In genomic region chr2:104716279-104716678, GRCm38 (mm10) we compare ENCODE assay signal across 43 mouse cellular contexts. TPM values are rescaled to one million over a fixed set of nuclear protein-coding genes. Genes with fewer than 3 reads are reported as not detected.
"Had no signal": no experiment of that assay in that cellular context is flagged by ENCODE, and none has a peak within 500 bp of the region (broad histone marks: within the 10 kb centered on the region; RNA-seq: fewer than 3 reads in every experiment).

TSS of gene Pin1rt1 (minus strand) at chr2:104716379.

- DNase-seq: layer of hippocampus, postnatal 36 days; left cerebral cortex, postnatal 4 days; liver; liver, embryonic 13.5 days; liver, postnatal 0 days; lung, adult 18-20 months; lung, adult 2 months; lung, embryonic 14.5 days; lung, postnatal 10 days; lung, postnatal 14 days; lung, postnatal 36 days; lung, postnatal 4 days; midbrain, embryonic 14.5 days had no signal

- H3K4me2 ChIP-seq: limb, embryonic 12.5 days; limb, embryonic 13.5 days; liver, embryonic 11.5 days; liver, embryonic 12.5 days; liver, embryonic 13.5 days; liver, embryonic 15.5 days; lung, embryonic 14.5 days; lung, embryonic 15.5 days; midbrain, embryonic 11.5 days; midbrain, embryonic 12.5 days; midbrain, embryonic 13.5 days; midbrain, embryonic 15.5 days had no signal

- H3K27ac ChIP-seq: left cerebral cortex, adult 2 months; limb, embryonic 12.5 days; limb, embryonic 13.5 days; liver, embryonic 12.5 days; liver, embryonic 13.5 days; liver, embryonic 14.5 days; liver, embryonic 15.5 days; lung, embryonic 15.5 days; macrophage; midbrain, embryonic 10.5 days; midbrain, embryonic 12.5 days; midbrain, embryonic 13.5 days; midbrain, embryonic 15.5 days had no signal

- H3K27me3 ChIP-seq: midbrain, embryonic 15.5 days had no signal

- H3K4me3 ChIP-seq: left cerebral cortex, adult 2 months; limb, embryonic 12.5 days; limb, embryonic 13.5 days; liver, embryonic 12.5 days; liver, embryonic 13.5 days; liver, embryonic 15.5 days; lung, embryonic 15.5 days; midbrain, embryonic 10.5 days; midbrain, embryonic 12.5 days; midbrain, embryonic 13.5 days; midbrain, embryonic 15.5 days; myocyte had no signal

- H3K9ac ChIP-seq: limb, embryonic 12.5 days; limb, embryonic 13.5 days; liver, embryonic 12.5 days; liver, embryonic 13.5 days; liver, embryonic 14.5 days; liver, embryonic 15.5 days; liver, postnatal 0 days; lung, embryonic 14.5 days; lung, embryonic 15.5 days; midbrain, embryonic 12.5 days; midbrain, embryonic 13.5 days; midbrain, embryonic 15.5 days had no signal

- ATAC-seq: liver, embryonic 12.5 days; liver, postnatal 0 days; lung, postnatal 0 days; midbrain, embryonic 13.5 days; midbrain, embryonic 15.5 days; midbrain, embryonic 16.5 days had no signal

- H3K9me3 ChIP-seq: limb, embryonic 12.5 days; limb, embryonic 13.5 days; liver, embryonic 12.5 days; liver, embryonic 13.5 days; liver, embryonic 15.5 days; lung, embryonic 15.5 days; midbrain, embryonic 10.5 days; midbrain, embryonic 12.5 days; midbrain, embryonic 13.5 days; midbrain, embryonic 15.5 days had no signal

- H3K36me3 ChIP-seq: limb, embryonic 12.5 days; limb, embryonic 13.5 days; liver, embryonic 12.5 days; liver, embryonic 13.5 days; liver, embryonic 15.5 days; lung, embryonic 15.5 days; midbrain, embryonic 10.5 days; midbrain, embryonic 12.5 days; midbrain, embryonic 13.5 days; midbrain, embryonic 15.5 days had no signal

RNA-seq across cellular contexts. Expression of gene Pin1rt1, which starts in this region (rescaled TPM):
- total RNA-seq: layer of hippocampus, postnatal 36 days; left cerebral cortex, adult 18-20 months; left cerebral cortex, adult 2 months; left cerebral cortex, adult 8-10 months; left cerebral cortex, postnatal 10 days; left cerebral cortex, postnatal 14 days; left cerebral cortex, postnatal 25 days; left cerebral cortex, postnatal 36 days; left cerebral cortex, postnatal 4 days; liver, adult 2 months; megakaryocyte progenitor cell, adult 5-6 weeks; megakaryocyte-erythroid progenitor cell, adult 5-6 weeks; midbrain, postnatal 0 days; monocyte, adult 5-6 weeks had no signal
- polyA plus RNA-seq: limb, embryonic 11.5 days; limb, embryonic 12.5 days; liver, adult 2 months; liver, embryonic 11.5 days; liver, embryonic 12.5 days; liver, embryonic 13.5 days; liver, embryonic 14.5 days; liver, embryonic 15.5 days; liver, embryonic 16.5 days; liver, postnatal 0 days; lung, adult 2 months; lung, embryonic 14.5 days; lung, embryonic 15.5 days; lung, postnatal 0 days; macrophage; midbrain, embryonic 10.5 days; midbrain, embryonic 11.5 days; midbrain, embryonic 12.5 days; midbrain, embryonic 14.5 days; midbrain, postnatal 0 days; myocyte had no signal
